Mouse (Mus musculus): ENCODE measurements around the gene Car9. TPM values are rescaled to one million over a fixed set of nuclear protein-coding genes. Genes with fewer than 3 reads are reported as not detected.
"Not testable (repeated sequence)": the region's sequence is repeated elsewhere in the genome, so short reads cannot be mapped to it uniquely, and the experiment has no call there.

Car9 gene
- polyA plus RNA-seq, 2 experiments, result 0.32 to 0.75 TPM

DNA sequence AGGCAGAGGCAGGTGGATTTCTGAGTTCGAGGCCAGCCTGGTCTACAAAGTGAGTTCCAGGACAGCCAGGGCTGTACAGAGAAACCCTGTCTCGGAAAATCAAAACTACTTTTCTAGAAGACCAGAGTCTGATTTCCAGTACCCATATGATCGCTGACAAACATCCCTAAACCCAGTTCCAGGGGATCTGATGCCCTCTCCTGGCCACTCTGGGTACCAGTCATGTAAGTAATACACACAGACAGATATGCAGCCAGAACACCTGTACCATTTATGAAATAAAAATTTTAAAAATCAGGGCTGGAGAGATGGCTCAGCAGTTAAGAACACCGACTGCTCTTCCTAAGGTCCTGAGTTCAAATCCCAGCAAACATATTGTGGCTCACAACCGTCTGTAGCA, 21.1 kb upstream of the Car9 start:
- not testable (repeated sequence) for H3K27me3 ChIP-seq (ENCODE audit: control insufficient read depth, insufficient read depth, low read length); H3K4me1 ChIP-seq (replicated peaks; ENCODE audit: control insufficient read depth in 2 of 2, insufficient read depth in 2 of 2, low read length in 1 of 2); H3K27ac ChIP-seq; DNase-seq (ENCODE audit: low read depth in 3 of 3, low spot score in 3 of 3); ATAC-seq (ENCODE audit: insufficient read depth); H3K36me3 ChIP-seq (replicated peaks; ENCODE audit: control insufficient read depth, insufficient read depth, low read depth); H3K9ac ChIP-seq (replicated peaks); H3K4me3 ChIP-seq (ENCODE audit: insufficient read depth in 1 of 2, low read depth in 2 of 2, low read length in 2 of 2); H3K4me2 ChIP-seq (ENCODE audit: low read depth); H3K9me3 ChIP-seq (ENCODE audit: control insufficient read depth, low read length)
- 65% methylated on average over 5 of the region's 5 CpGs for WGBS (ENCODE audit: insufficient replicate concordance)
- peak; percentile 30; the same call in 1 of the 2 replicates for TF ChIP-seq CTCF (IDR thresholded peaks at IDR 0.05; ENCODE audit: low read depth)

DNA sequence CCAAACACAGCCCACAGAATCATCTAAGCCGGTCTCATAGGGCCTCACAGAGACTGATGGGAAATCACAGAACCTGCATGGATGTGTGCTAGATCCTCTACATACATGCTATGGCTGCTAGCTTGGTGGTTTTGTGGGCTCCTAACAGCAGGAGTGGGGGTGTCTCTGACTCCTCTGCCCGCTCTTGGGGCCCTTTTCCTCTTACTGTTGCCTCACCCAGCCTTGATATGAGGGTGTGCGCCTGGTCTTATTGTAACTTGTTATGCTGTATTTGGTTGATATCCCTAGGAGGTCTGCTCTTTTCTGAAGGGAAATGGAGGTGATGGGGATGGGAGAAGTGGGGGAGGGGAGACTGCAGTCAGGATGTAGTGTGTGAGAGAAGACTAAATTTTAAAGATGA, 17.2 kb upstream of the Car9 start:
- Histone ChIP-seq H3K9ac (replicated peaks) (no peak overlapping the region), H3K9me3 (ENCODE audit: control insufficient read depth, low read length) (no peaks in the 10 kb centered on the region), H3K4me1 (replicated peaks; ENCODE audit: control insufficient read depth in 2 of 2, insufficient read depth in 2 of 2, low read length in 1 of 2) (peaks cover 9 to 15% of the 10 kb centered on the region in 2 experiments), H3K4me3 (ENCODE audit: insufficient read depth in 1 of 2, low read depth in 2 of 2, low read length in 2 of 2) (no peak overlapping the region), H3K4me2 (ENCODE audit: low read depth) (no peak overlapping the region), H3K36me3 (replicated peaks; ENCODE audit: control insufficient read depth, insufficient read depth, low read depth) (no peaks in the 10 kb centered on the region), H3K27ac (no peak overlapping the region), H3K27me3 (ENCODE audit: control insufficient read depth, insufficient read depth, low read length) (no peaks in the 10 kb centered on the region)
- TF ChIP-seq CTCF (IDR thresholded peaks at IDR 0.05; ENCODE audit: low read depth), result no peak
- TF ChIP-seq EP300 (IDR thresholded peaks at IDR 0.05; ENCODE audit: low read depth), result no peak
- ATAC-seq (ENCODE audit: insufficient read depth), result no peak
- no peak for DNase-seq (ENCODE audit: low read depth in 3 of 3, low spot score in 3 of 3)
- 68% methylated on average over 3 of the region's 3 CpGs for WGBS (ENCODE audit: insufficient replicate concordance)

DNA sequence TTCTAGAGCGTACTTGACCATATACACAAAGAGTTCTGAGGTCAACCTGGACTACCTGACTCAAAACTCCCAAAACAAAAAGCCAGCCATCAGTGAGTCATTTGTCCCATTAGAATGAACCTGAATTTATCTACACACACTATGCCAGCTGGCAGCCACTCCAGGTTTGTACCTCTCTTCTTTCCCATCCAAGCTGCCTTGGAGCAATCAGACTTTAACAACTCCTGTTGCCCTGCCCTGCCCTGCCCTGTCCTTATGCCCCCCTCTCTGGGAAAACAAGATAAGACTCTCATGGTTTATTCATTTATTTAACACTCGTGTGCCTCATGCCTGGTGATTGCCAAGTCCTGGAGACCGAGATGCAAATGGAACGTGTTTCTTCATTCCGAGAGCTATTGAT, 16.0 kb upstream of the Car9 start:
- TF ChIP-seq CTCF (IDR thresholded peaks at IDR 0.05; ENCODE audit: low read depth) (no peak), EP300 (IDR thresholded peaks at IDR 0.05; ENCODE audit: low read depth) (peak; percentile 31; the same call in 1 of the 2 replicates)
- ATAC-seq (ENCODE audit: insufficient read depth), result no peak
- peaks cover 4% of the 10 kb centered on the region; the same call in 1 of the 2 replicates for H3K36me3 ChIP-seq (replicated peaks; ENCODE audit: control insufficient read depth, insufficient read depth, low read depth)
- H3K4me2 ChIP-seq (ENCODE audit: low read depth), result 0 out of 2 replicates have a peak overlapping the region, but pooled peaks have one; percentile 18
- peaks cover 13 to 18% of the 10 kb centered on the region in 2 experiments for H3K4me1 ChIP-seq (replicated peaks; ENCODE audit: control insufficient read depth in 2 of 2, insufficient read depth in 2 of 2, low read length in 1 of 2)
- DNase-seq (ENCODE audit: low read depth in 3 of 3, low spot score in 3 of 3), result peak; percentile 48 to 64 (median 51)
- WGBS (ENCODE audit: insufficient replicate concordance), result 48% methylated on average over 5 of the region's 5 CpGs
- H3K9ac ChIP-seq (replicated peaks), result no peak overlapping the region
- no peaks in the 10 kb centered on the region for H3K9me3 ChIP-seq (ENCODE audit: control insufficient read depth, low read length)
- no peak overlapping the region for H3K27ac ChIP-seq
- H3K27me3 ChIP-seq (ENCODE audit: control insufficient read depth, insufficient read depth, low read length), result no peaks in the 10 kb centered on the region
- no peak overlapping the region for H3K4me3 ChIP-seq (ENCODE audit: insufficient read depth in 1 of 2, low read depth in 2 of 2, low read length in 2 of 2)

DNA sequence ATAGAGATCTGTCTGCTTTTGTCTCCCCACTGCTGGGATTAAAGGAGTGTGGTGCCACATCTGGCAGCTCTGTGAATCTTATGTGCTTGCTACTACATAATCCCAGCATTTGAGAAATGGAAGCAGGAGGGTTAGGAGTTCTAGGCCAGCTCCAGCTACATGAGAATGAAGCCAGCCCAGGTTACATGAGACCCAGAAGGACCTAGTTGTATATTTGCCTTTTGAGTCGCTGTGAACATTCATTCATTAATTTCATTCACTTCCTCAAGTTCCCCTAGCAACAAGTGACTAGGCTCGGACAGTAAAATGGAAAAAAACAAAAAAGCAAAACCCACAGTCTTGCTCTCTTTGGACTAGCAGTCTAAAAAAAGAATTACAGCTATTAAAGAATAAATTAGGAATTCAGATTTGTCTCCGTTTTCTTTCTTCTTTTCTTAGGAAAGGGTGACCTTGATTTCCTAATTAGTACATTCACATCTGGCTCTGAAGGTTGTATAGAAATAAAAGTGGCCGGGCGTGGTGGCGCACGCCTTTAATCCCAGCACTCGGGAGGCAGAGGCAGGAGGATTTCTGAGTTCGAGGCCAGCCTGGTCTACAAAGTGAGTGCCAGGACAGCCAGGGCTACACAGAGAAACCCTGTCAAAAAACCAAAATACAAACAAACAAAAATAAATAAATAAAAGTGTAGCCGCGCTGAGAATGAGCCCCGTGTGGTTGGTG, 14.5 kb upstream of the Car9 start:
- peak overlapping the region; percentile 60 for H3K27ac ChIP-seq
- no peaks in the 10 kb centered on the region for H3K27me3 ChIP-seq (ENCODE audit: control insufficient read depth, insufficient read depth, low read length)
- ATAC-seq (ENCODE audit: insufficient read depth) (no peak), DNase-seq (ENCODE audit: low read depth in 3 of 3, low spot score in 3 of 3) (no peak)
- WGBS (ENCODE audit: insufficient replicate concordance), result 42% methylated on average over 12 of the region's 12 CpGs
- H3K9ac ChIP-seq (replicated peaks), result peak overlapping the region; percentile 51
- H3K4me3 ChIP-seq (ENCODE audit: insufficient read depth in 1 of 2, low read depth in 2 of 2, low read length in 2 of 2), result peak overlapping the region in 1 of 2 experiments; percentile 91; a peak in 2 of 4 replicates
- H3K4me1 ChIP-seq (replicated peaks; ENCODE audit: control insufficient read depth in 2 of 2, insufficient read depth in 2 of 2, low read length in 1 of 2), result peaks cover 13 to 18% of the 10 kb centered on the region in 2 experiments
- peaks cover 16% of the 10 kb centered on the region for H3K36me3 ChIP-seq (replicated peaks; ENCODE audit: control insufficient read depth, insufficient read depth, low read depth)
- TF ChIP-seq CTCF (IDR thresholded peaks at IDR 0.05; ENCODE audit: low read depth), result no peak
- TF ChIP-seq EP300 (IDR thresholded peaks at IDR 0.05; ENCODE audit: low read depth), result no peak
- H3K4me2 ChIP-seq (ENCODE audit: low read depth), result peak overlapping the region; percentile 84
- no peaks in the 10 kb centered on the region for H3K9me3 ChIP-seq (ENCODE audit: control insufficient read depth, low read length)

DNA sequence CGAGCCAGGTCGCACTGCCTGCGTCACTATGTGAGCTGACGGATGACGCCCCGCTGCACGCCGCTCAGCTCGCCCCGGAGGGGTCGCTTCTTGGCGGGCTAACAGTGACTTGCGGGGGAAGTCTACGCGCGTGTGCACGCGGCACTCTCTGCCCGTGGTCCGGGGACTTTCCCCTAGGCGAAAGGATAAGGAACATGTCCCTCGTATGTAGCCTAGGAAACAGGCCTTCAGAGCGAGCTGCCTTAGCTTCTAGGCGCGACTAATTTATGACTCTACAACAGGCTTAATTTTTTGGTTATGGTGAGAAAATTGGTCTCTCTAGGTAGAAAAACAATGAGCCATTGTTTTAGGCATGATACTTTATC, 14.0 kb upstream of the Car9 start, which contains the start of gene Ccdc107:
TSS of gene Ccdc107 (plus strand) at position 80 of the 365 bp plus-strand sequence.
- under 1% methylated on average over 25 of the region's 25 CpGs for WGBS (ENCODE audit: insufficient replicate concordance)
- DNase-seq (ENCODE audit: low read depth in 3 of 3, low spot score in 3 of 3) (peak; percentile 93 to 94 (median 94)), ATAC-seq (ENCODE audit: insufficient read depth) (peak; percentile 98)
- H3K27ac ChIP-seq, result peak within 1 kb of the TSS; percentile 73
- TF ChIP-seq EP300 (IDR thresholded peaks at IDR 0.05; ENCODE audit: low read depth) (peak; percentile 49), CTCF (IDR thresholded peaks at IDR 0.05; ENCODE audit: low read depth) (peak; percentile 40; the same call in 1 of the 2 replicates)
- H3K9ac ChIP-seq (replicated peaks), result peak within 1 kb of the TSS; percentile 92
- peaks cover 19% of the 10 kb centered on the region for H3K36me3 ChIP-seq (replicated peaks; ENCODE audit: control insufficient read depth, insufficient read depth, low read depth)
- H3K4me1 ChIP-seq (replicated peaks; ENCODE audit: control insufficient read depth in 2 of 2, insufficient read depth in 2 of 2, low read length in 1 of 2), result peaks cover 13 to 19% of the 10 kb centered on the region in 2 experiments
- H3K4me2 ChIP-seq (ENCODE audit: low read depth), result peak within 1 kb of the TSS; percentile 84
- H3K27me3 ChIP-seq (ENCODE audit: control insufficient read depth, insufficient read depth, low read length), result no peaks in the 10 kb centered on the region
- H3K9me3 ChIP-seq (ENCODE audit: control insufficient read depth, low read length), result no peaks in the 10 kb centered on the region
- H3K4me3 ChIP-seq (ENCODE audit: insufficient read depth in 1 of 2, low read depth in 2 of 2, low read length in 2 of 2), result peak within 1 kb of the TSS; percentile 84 to 91

Measured in liver, embryonic 14.5 days (tissue).